Comparison of ENCODE assay signal across 22 mouse cellular contexts in the genomic region with DNA sequence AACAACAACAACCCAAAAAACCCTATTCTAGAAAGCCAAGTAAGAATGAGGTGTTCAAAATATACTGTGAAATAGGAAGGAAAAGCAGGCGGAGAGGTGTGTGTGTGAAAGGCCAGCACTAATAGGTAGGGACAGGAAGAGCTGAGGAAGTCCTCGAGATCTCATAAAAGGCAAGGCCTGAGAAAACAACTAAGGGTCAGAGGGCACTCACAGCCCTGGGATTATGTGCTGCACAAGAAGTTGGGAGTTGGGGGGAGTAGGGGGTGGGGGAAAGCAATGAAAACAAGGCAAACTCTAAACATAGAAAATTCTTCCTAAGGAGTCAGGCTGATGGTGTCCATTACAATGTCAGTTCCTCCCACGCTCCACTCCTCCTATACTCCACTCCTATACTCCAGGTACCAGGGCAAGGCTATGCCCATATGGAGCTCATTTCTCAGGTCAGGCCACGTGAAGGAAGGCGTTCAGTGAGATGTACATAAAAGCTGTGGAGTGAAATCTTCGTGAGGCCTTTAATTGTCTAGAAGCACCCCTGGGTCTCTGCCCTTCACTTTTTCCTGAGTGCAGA. TPM values are rescaled to one million over a fixed set of nuclear protein-coding genes. Genes with fewer than 3 reads are reported as not detected.
DNase-seq lines count a peak whose midpoint lies in the region; ATAC-seq lines count a peak whose summit lies in the region.
"Had no signal": no experiment of that assay in that cellular context is flagged by ENCODE, and none has a peak within 500 bp of the region (broad histone marks: within the 10 kb centered on the region; RNA-seq: fewer than 3 reads in every experiment).

No protein-coding gene starts in this region.

- no peak overlapping the region for H3K27ac ChIP-seq in kidney, embryonic 14.5 days (ENCODE audit: low read depth, low read length)
- H3K27ac ChIP-seq in embryonic facial prominence, embryonic 10.5 days (replicated peaks) = no peak overlapping the region
- no peak overlapping the region for H3K27ac ChIP-seq in hindbrain, embryonic 16.5 days (ENCODE audit: low read depth, low read length)
- H3K27ac ChIP-seq: forebrain, embryonic 13.5 days; heart, embryonic 15.5 days; hindbrain, embryonic 14.5 days had no signal

- 15% methylated on average over 6 of the region's 6 CpGs for WGBS in kidney, embryonic 14.5 days
- WGBS in embryonic facial prominence, embryonic 10.5 days = 32% methylated on average over 6 of the region's 6 CpGs
- 75% methylated on average over 6 of the region's 6 CpGs for WGBS in hindbrain, embryonic 16.5 days

- H3K36me3 ChIP-seq in kidney, embryonic 14.5 days (ENCODE audit: control insufficient read depth, insufficient read depth, low read length) = no peaks in the 10 kb centered on the region
- H3K36me3 ChIP-seq in embryonic facial prominence, embryonic 10.5 days (replicated peaks) = peaks cover 17% of the 10 kb centered on the region
- H3K36me3 ChIP-seq in hindbrain, embryonic 16.5 days (ENCODE audit: control insufficient read depth, insufficient read depth, low read length) = no peaks in the 10 kb centered on the region
- H3K36me3 ChIP-seq: heart, embryonic 15.5 days had no signal

- H3K4me2 ChIP-seq in kidney, embryonic 14.5 days (replicated peaks; ENCODE audit: low read depth, low read length) = no peak overlapping the region
- H3K4me2 ChIP-seq in hindbrain, embryonic 16.5 days (ENCODE audit: low read length) = no peak overlapping the region
- H3K4me2 ChIP-seq: forebrain, embryonic 13.5 days; heart, embryonic 11.5 days; heart, embryonic 15.5 days; hindbrain, embryonic 14.5 days had no signal

- no peak overlapping the region for H3K4me3 ChIP-seq in kidney, embryonic 14.5 days (ENCODE audit: low read length)
- no peak overlapping the region for H3K4me3 ChIP-seq in embryonic facial prominence, embryonic 10.5 days
- H3K4me3 ChIP-seq in hindbrain, embryonic 16.5 days (ENCODE audit: low read length) = no peak overlapping the region
- H3K4me3 ChIP-seq: forebrain, embryonic 13.5 days; heart, embryonic 15.5 days had no signal

- peaks cover 7% of the 10 kb centered on the region; the same call in 1 of the 2 replicates for H3K4me1 ChIP-seq in kidney, embryonic 14.5 days (ENCODE audit: control insufficient read depth, insufficient read depth, low read length)
- H3K4me1 ChIP-seq in embryonic facial prominence, embryonic 10.5 days = peaks cover 18% of the 10 kb centered on the region
- H3K4me1 ChIP-seq in hindbrain, embryonic 16.5 days (ENCODE audit: control insufficient read depth, insufficient read depth, low read depth, low read length) = no peaks in the 10 kb centered on the region; the same call in 1 of the 2 replicates
- H3K4me1 ChIP-seq: heart, embryonic 15.5 days had no signal

- no peaks in the 10 kb centered on the region for H3K27me3 ChIP-seq in kidney, embryonic 14.5 days (ENCODE audit: control insufficient read depth, insufficient read depth, low read length)
- no peaks in the 10 kb centered on the region for H3K27me3 ChIP-seq in embryonic facial prominence, embryonic 10.5 days (replicated peaks; ENCODE audit: low read depth, poor library complexity, severe bottlenecking)
- no peaks in the 10 kb centered on the region for H3K27me3 ChIP-seq in hindbrain, embryonic 16.5 days (replicated peaks; ENCODE audit: control insufficient read depth, insufficient read depth, low read length)
- H3K27me3 ChIP-seq: CH12.LX; forebrain, embryonic 13.5 days; heart, embryonic 15.5 days had no signal

- ATAC-seq in kidney, embryonic 14.5 days (ENCODE audit: low FRiP score, low TSS enrichment) = peak; percentile 88
- ATAC-seq in hindbrain, embryonic 16.5 days = no peak
- ATAC-seq: activated CD4-positive, CD25-positive, alpha-beta regulatory T cell, adult 4 months; forebrain, embryonic 13.5 days; forebrain, postnatal 0 days; Patski had no signal

- H3K9me3 ChIP-seq in kidney, embryonic 14.5 days (ENCODE audit: control insufficient read depth, low read length) = no peaks in the 10 kb centered on the region
- no peaks in the 10 kb centered on the region for H3K9me3 ChIP-seq in embryonic facial prominence, embryonic 10.5 days
- no peaks in the 10 kb centered on the region for H3K9me3 ChIP-seq in hindbrain, embryonic 16.5 days (ENCODE audit: control insufficient read depth, low read length)
- H3K9me3 ChIP-seq: forebrain, embryonic 13.5 days; heart, embryonic 15.5 days had no signal

- no peak for DNase-seq in kidney, adult 11 months
- peak; percentile 33 for DNase-seq in embryo, embryonic 11 days
- DNase-seq in embryonic facial prominence, embryonic 10.5 days (ENCODE audit: low spot score) = peak; percentile 35
- DNase-seq in mesoderm, embryonic 11.5 days (ENCODE audit: low read depth, low spot score) = peak; percentile 25
- DNase-seq in frontal cortex, postnatal 10 days (ENCODE audit: low spot score in 2 of 2) = no peak
- DNase-seq: adrenal gland, postnatal 14 days; cerebellum, adult 11-12 months; cerebellum, adult 9-10 months; cerebellum, postnatal 25 days; forebrain, postnatal 0 days; gastrocnemius, postnatal 36 days; heart, adult 18-20 months; heart, postnatal 14 days had no signal

- H3K9ac ChIP-seq in kidney, embryonic 14.5 days (ENCODE audit: low read depth, low read length) = no peak overlapping the region
- no peak overlapping the region for H3K9ac ChIP-seq in hindbrain, embryonic 16.5 days (ENCODE audit: low read depth, low read length)
- H3K9ac ChIP-seq: forebrain, embryonic 13.5 days; forebrain, postnatal 0 days; heart, embryonic 15.5 days; hindbrain, embryonic 14.5 days had no signal

RNA-seq across cellular contexts. Expression of gene Gldc, which starts 25.9 kb away (rescaled TPM):
- polyA plus RNA-seq in kidney, embryonic 14.5 days (2014; fragmentation: Nextera tagmentation; extraction: Ambion mirVana) = 7.6 and 15.4 TPM in 2 replicates
- 14.6 and 17.2 TPM in 2 replicates for polyA plus RNA-seq in embryonic facial prominence, embryonic 10.5 days (2016; fragmentation: Nextera tagmentation; extraction: Ambion mirVana)
- 8.7 and 9.2 TPM in 2 replicates for polyA plus RNA-seq in hindbrain, embryonic 16.5 days (2015; fragmentation: Nextera tagmentation; extraction: Ambion mirVana)

Comparison
In these comparisons a context has a peak if more than half of its experiments do, and no peak if none do; other contexts are left out.
1. DNase-seq: peak in embryo, embryonic 11 days (single experiment), embryonic facial prominence, embryonic 10.5 days (single experiment) and mesoderm, embryonic 11.5 days (single experiment); none in kidney, adult 11 months (single experiment) and frontal cortex, postnatal 10 days (0 of 2).